Mouse (Mus musculus) spleen, postnatal 14 days (tissue): ENCODE measurements at regions not wholly inside any gene's neighbourhood (a gene's known extent, or its start where the extent isn't known, plus 50 kb on each side); places are given as distances from the start of the nearest gene placed in this dataset.

Source experiments
- DNase-seq, 2 experiments: peaks; one replicate each; pipeline ENCODE4 v3.0.0; 2021 to 2022; ENCODE audit warnings: low spot score in 2 of 2

- no peak for DNase-seq
Observed at GRCm38 (mm10) chr4:47534959-47535358, 60.5 kb downstream of the Sec61b start.

GRCm38 (mm10) chr4:47567694-47568093 is 93.2 kb downstream of the Sec61b start:
- DNase-seq: no peak

- no peak for DNase-seq
Observed at GRCm38 (mm10) chr4:47570846-47571245, 96.4 kb downstream of the Sec61b start.

- no peak for DNase-seq
Observed at GRCm38 (mm10) chr4:47576011-47576410, 101.6 kb downstream of the Sec61b start.

GRCm38 (mm10) chr4:47577490-47577889 is 103.0 kb downstream of the Sec61b start:
- no peak for DNase-seq

GRCm38 (mm10) chr4:47578637-47579036 is 104.2 kb downstream of the Sec61b start:
- no peak for DNase-seq

- DNase-seq: no peak
Observed at GRCm38 (mm10) chr4:47580556-47580955, 106.1 kb downstream of the Sec61b start.

GRCm38 (mm10) chr4:47587256-47587655 is 112.8 kb downstream of the Sec61b start:
- no peak for DNase-seq

GRCm38 (mm10) chr4:47592271-47592986 is 118.0 kb downstream of the Sec61b start:
- no peak for DNase-seq

- no peak for DNase-seq
Observed at GRCm38 (mm10) chr4:47593155-47593554, 118.7 kb downstream of the Sec61b start.

GRCm38 (mm10) chr4:47594171-47594570 is 119.7 kb downstream of the Sec61b start:
- DNase-seq: no peak

- DNase-seq: no peak
Observed at GRCm38 (mm10) chr4:47595841-47596240, 121.4 kb downstream of the Sec61b start.

GRCm38 (mm10) chr4:47597586-47597985 is 123.1 kb downstream of the Sec61b start:
- DNase-seq: no peak

- DNase-seq: no peak
Observed at GRCm38 (mm10) chr4:47598216-47598615, 123.8 kb downstream of the Sec61b start.

GRCm38 (mm10) chr4:47601301-47602070 is 127.0 kb downstream of the Sec61b start:
- no peak for DNase-seq

- no peak for DNase-seq
Observed at GRCm38 (mm10) chr4:47603378-47603777, 128.9 kb downstream of the Sec61b start.

- DNase-seq: no peak
Observed at GRCm38 (mm10) chr4:47603847-47604397, 129.5 kb downstream of the Sec61b start.

- no peak for DNase-seq
Observed at GRCm38 (mm10) chr4:47605676-47606075, 131.2 kb downstream of the Sec61b start.

- DNase-seq: no peak
Observed at GRCm38 (mm10) chr4:47608673-47609072, 134.2 kb downstream of the Sec61b start.

- no peak for DNase-seq
Observed at GRCm38 (mm10) chr4:47610913-47611312, 136.5 kb downstream of the Sec61b start.

GRCm38 (mm10) chr4:47616525-47616924 is 142.1 kb downstream of the Sec61b start:
- no peak for DNase-seq

- no peak for DNase-seq
Observed at GRCm38 (mm10) chr4:47620700-47621099, 146.2 kb downstream of the Sec61b start.
